Mouse (Mus musculus) megakaryocyte, embryonic 14.5 days (primary cell): ENCODE results near the gene Ttc25.
"Not testable (repeated sequence)": the region's sequence is repeated elsewhere in the genome, so short reads cannot be mapped to it uniquely, and the experiment has no call there.

Experiments
- FLI1 ChIP-seq: IDR thresholded peaks from 2 replicates; pipeline ENCODE4 v1.6.1; 2012; ENCODE audit warnings: low read length, inconsistent platforms, mixed read lengths
- GATA1 ChIP-seq: IDR thresholded peaks from 3 replicates; pipeline ENCODE4 v1.6.1; 2012; ENCODE audit warnings: mixed read lengths, low read length, inconsistent platforms, borderline replicate concordance

GRCm38 (mm10) chr11:100582413-100582812 is 37.0 kb downstream of the Ttc25 start:
- not testable (repeated sequence) for TF ChIP-seq GATA1, FLI1
